Mouse (Mus musculus): ENCODE data around the gene Nrxn3. TPM values are rescaled to one million over a fixed set of nuclear protein-coding genes. Genes with fewer than 3 reads are reported as not detected.

Nrxn3 gene
- polyA plus RNA-seq, 1 experiment from 2014 or later, result 1.3 TPM

GRCm38 (mm10) chr12:89325864-89326560, 603.3 kb downstream of the Nrxn3 start:
- H3K4me1 ChIP-seq (ENCODE audit: control insufficient read depth, insufficient read depth, low read length), result no peaks in the 10 kb centered on the region
- no peaks in the 10 kb centered on the region for H3K36me3 ChIP-seq (ENCODE audit: control insufficient read depth, insufficient read depth)
- no peak overlapping the region for H3K4me3 ChIP-seq (ENCODE audit: low read length)
- no peak overlapping the region for H3K9ac ChIP-seq (ENCODE audit: low read length)
- 60% methylated on average over 8 of the region's 8 CpGs for WGBS
- no peak overlapping the region for H3K4me2 ChIP-seq (ENCODE audit: low read depth, low read length)
- no peak overlapping the region for H3K27ac ChIP-seq (ENCODE audit: low read length)
- H3K27me3 ChIP-seq (ENCODE audit: control insufficient read depth, insufficient read depth, low read length), result no peaks in the 10 kb centered on the region
- H3K9me3 ChIP-seq (replicated peaks; ENCODE audit: control insufficient read depth, low read length), result no peaks in the 10 kb centered on the region
- ATAC-seq (replicated peaks; ENCODE audit: extremely low read depth, insufficient read depth, low FRiP score), result no peak

- 86% methylated on average over 3 of the region's 3 CpGs for whole genome bisulfite sequencing
- H3K27ac ChIP-seq (ENCODE audit: low read length), result no peak overlapping the region
- no peak for ATAC-seq (replicated peaks; ENCODE audit: extremely low read depth, insufficient read depth, low FRiP score)
- no peaks in the 10 kb centered on the region for H3K27me3 ChIP-seq (ENCODE audit: control insufficient read depth, insufficient read depth, low read length)
- H3K4me2 ChIP-seq (ENCODE audit: low read depth, low read length), result no peak overlapping the region
- H3K9me3 ChIP-seq (replicated peaks; ENCODE audit: control insufficient read depth, low read length), result no peaks in the 10 kb centered on the region
- H3K4me1 ChIP-seq (ENCODE audit: control insufficient read depth, insufficient read depth, low read length), result no peaks in the 10 kb centered on the region
- H3K9ac ChIP-seq (ENCODE audit: low read length), result no peak overlapping the region
- no peaks in the 10 kb centered on the region for H3K36me3 ChIP-seq (ENCODE audit: control insufficient read depth, insufficient read depth)
- H3K4me3 ChIP-seq (ENCODE audit: low read length), result no peak overlapping the region
Observed at GRCm38 (mm10) chr12:89331474-89332263, 609.0 kb downstream of the Nrxn3 start.

GRCm38 (mm10) chr12:89333486-89333885, 610.8 kb downstream of the Nrxn3 start:
- Histone ChIP-seq H3K36me3 (ENCODE audit: control insufficient read depth, insufficient read depth) (no peaks in the 10 kb centered on the region), H3K4me2 (ENCODE audit: low read depth, low read length) (no peak overlapping the region), H3K27me3 (ENCODE audit: control insufficient read depth, insufficient read depth, low read length) (no peaks in the 10 kb centered on the region), H3K27ac (ENCODE audit: low read length) (no peak overlapping the region), H3K9ac (ENCODE audit: low read length) (no peak overlapping the region), H3K9me3 (replicated peaks; ENCODE audit: control insufficient read depth, low read length) (no peaks in the 10 kb centered on the region), H3K4me1 (ENCODE audit: control insufficient read depth, insufficient read depth, low read length) (no peaks in the 10 kb centered on the region), H3K4me3 (ENCODE audit: low read length) (no peak overlapping the region)
- ATAC-seq (replicated peaks; ENCODE audit: extremely low read depth, insufficient read depth, low FRiP score), result no peak
- 75% methylated on average over 5 of the region's 5 CpGs for WGBS

GRCm38 (mm10) chr12:89364850-89365249, 642.2 kb downstream of the Nrxn3 start:
- no peaks in the 10 kb centered on the region for H3K36me3 ChIP-seq (ENCODE audit: control insufficient read depth, insufficient read depth)
- H3K4me3 ChIP-seq (ENCODE audit: low read length), result no peak overlapping the region
- no peaks in the 10 kb centered on the region for H3K9me3 ChIP-seq (replicated peaks; ENCODE audit: control insufficient read depth, low read length)
- H3K27me3 ChIP-seq (ENCODE audit: control insufficient read depth, insufficient read depth, low read length), result no peaks in the 10 kb centered on the region
- WGBS, result 53% methylated on average over 4 of the region's 4 CpGs
- 0 out of 2 replicates have a peak, but pooled peaks have one; percentile 45 for ATAC-seq (replicated peaks; ENCODE audit: extremely low read depth, insufficient read depth, low FRiP score)
- no peaks in the 10 kb centered on the region for H3K4me1 ChIP-seq (ENCODE audit: control insufficient read depth, insufficient read depth, low read length)
- H3K9ac ChIP-seq (ENCODE audit: low read length), result no peak overlapping the region
- H3K4me2 ChIP-seq (ENCODE audit: low read depth, low read length), result 0 out of 2 replicates have a peak overlapping the region, but pooled peaks have one; percentile 5
- no peak overlapping the region for H3K27ac ChIP-seq (ENCODE audit: low read length)

GRCm38 (mm10) chr12:89369939-89370338, 647.3 kb downstream of the Nrxn3 start:
- H3K9ac ChIP-seq (ENCODE audit: low read length), result no peak overlapping the region
- WGBS, result 39% methylated on average over 1 of the region's 1 CpGs
- no peaks in the 10 kb centered on the region for H3K9me3 ChIP-seq (replicated peaks; ENCODE audit: control insufficient read depth, low read length)
- H3K27ac ChIP-seq (ENCODE audit: low read length), result no peak overlapping the region
- H3K27me3 ChIP-seq (ENCODE audit: control insufficient read depth, insufficient read depth, low read length), result no peaks in the 10 kb centered on the region
- no peaks in the 10 kb centered on the region for H3K36me3 ChIP-seq (ENCODE audit: control insufficient read depth, insufficient read depth)
- no peak overlapping the region for H3K4me3 ChIP-seq (ENCODE audit: low read length)
- H3K4me1 ChIP-seq (ENCODE audit: control insufficient read depth, insufficient read depth, low read length), result no peaks in the 10 kb centered on the region
- no peak overlapping the region for H3K4me2 ChIP-seq (ENCODE audit: low read depth, low read length)
- ATAC-seq (replicated peaks; ENCODE audit: extremely low read depth, insufficient read depth, low FRiP score), result no peak

GRCm38 (mm10) chr12:89376600-89376999, 653.9 kb downstream of the Nrxn3 start:
- H3K4me3 ChIP-seq (ENCODE audit: low read length), result no peak overlapping the region
- no peak for ATAC-seq (replicated peaks; ENCODE audit: extremely low read depth, insufficient read depth, low FRiP score)
- 41% methylated on average over 1 of the region's 1 CpGs for WGBS
- no peaks in the 10 kb centered on the region for H3K4me1 ChIP-seq (ENCODE audit: control insufficient read depth, insufficient read depth, low read length)
- H3K9ac ChIP-seq (ENCODE audit: low read length), result no peak overlapping the region
- no peak overlapping the region for H3K27ac ChIP-seq (ENCODE audit: low read length)
- no peak overlapping the region for H3K4me2 ChIP-seq (ENCODE audit: low read depth, low read length)
- no peaks in the 10 kb centered on the region for H3K36me3 ChIP-seq (ENCODE audit: control insufficient read depth, insufficient read depth)
- no peaks in the 10 kb centered on the region for H3K27me3 ChIP-seq (ENCODE audit: control insufficient read depth, insufficient read depth, low read length)
- no peaks in the 10 kb centered on the region for H3K9me3 ChIP-seq (replicated peaks; ENCODE audit: control insufficient read depth, low read length)

- 33% methylated on average over 5 of the region's 5 CpGs for WGBS
- Histone ChIP-seq H3K36me3 (ENCODE audit: control insufficient read depth, insufficient read depth) (no peaks in the 10 kb centered on the region), H3K27ac (ENCODE audit: low read length) (no peak overlapping the region), H3K4me3 (ENCODE audit: low read length) (no peak overlapping the region), H3K27me3 (ENCODE audit: control insufficient read depth, insufficient read depth, low read length) (no peaks in the 10 kb centered on the region), H3K4me2 (ENCODE audit: low read depth, low read length) (no peak overlapping the region), H3K9me3 (replicated peaks; ENCODE audit: control insufficient read depth, low read length) (no peaks in the 10 kb centered on the region), H3K4me1 (ENCODE audit: control insufficient read depth, insufficient read depth, low read length) (no peaks in the 10 kb centered on the region), H3K9ac (ENCODE audit: low read length) (no peak overlapping the region)
- ATAC-seq (replicated peaks; ENCODE audit: extremely low read depth, insufficient read depth, low FRiP score), result no peak
Observed at GRCm38 (mm10) chr12:89377051-89377643, 654.5 kb downstream of the Nrxn3 start.

- no peak for ATAC-seq (replicated peaks; ENCODE audit: extremely low read depth, insufficient read depth, low FRiP score)
- H3K4me3 ChIP-seq (ENCODE audit: low read length), result no peak overlapping the region
- H3K27ac ChIP-seq (ENCODE audit: low read length), result no peak overlapping the region
- H3K4me2 ChIP-seq (ENCODE audit: low read depth, low read length), result no peak overlapping the region
- no peaks in the 10 kb centered on the region for H3K4me1 ChIP-seq (ENCODE audit: control insufficient read depth, insufficient read depth, low read length)
- no peaks in the 10 kb centered on the region for H3K9me3 ChIP-seq (replicated peaks; ENCODE audit: control insufficient read depth, low read length)
- no peaks in the 10 kb centered on the region for H3K36me3 ChIP-seq (ENCODE audit: control insufficient read depth, insufficient read depth)
- WGBS, result 86% methylated on average over 2 of the region's 2 CpGs
- no peaks in the 10 kb centered on the region for H3K27me3 ChIP-seq (ENCODE audit: control insufficient read depth, insufficient read depth, low read length)
- no peak overlapping the region for H3K9ac ChIP-seq (ENCODE audit: low read length)
Observed at GRCm38 (mm10) chr12:89377687-89378086, 655.0 kb downstream of the Nrxn3 start.

GRCm38 (mm10) chr12:89383254-89383653, 660.6 kb downstream of the Nrxn3 start:
- Histone ChIP-seq H3K27me3 (ENCODE audit: control insufficient read depth, insufficient read depth, low read length) (no peaks in the 10 kb centered on the region), H3K4me3 (ENCODE audit: low read length) (no peak overlapping the region), H3K9ac (ENCODE audit: low read length) (no peak overlapping the region), H3K9me3 (replicated peaks; ENCODE audit: control insufficient read depth, low read length) (no peaks in the 10 kb centered on the region), H3K27ac (ENCODE audit: low read length) (no peak overlapping the region), H3K4me2 (ENCODE audit: low read depth, low read length) (no peak overlapping the region), H3K36me3 (ENCODE audit: control insufficient read depth, insufficient read depth) (no peaks in the 10 kb centered on the region), H3K4me1 (ENCODE audit: control insufficient read depth, insufficient read depth, low read length) (no peaks in the 10 kb centered on the region)
- ATAC-seq (replicated peaks; ENCODE audit: extremely low read depth, insufficient read depth, low FRiP score), result no peak
- 14% methylated on average over 3 of the region's 3 CpGs for WGBS

All from heart, embryonic 16.5 days (tissue).